Mouse (Mus musculus) forebrain, postnatal 0 days (tissue): ENCODE results near the gene Cdadc1. TPM values are rescaled to one million over a fixed set of nuclear protein-coding genes. Genes with fewer than 3 reads are reported as not detected.
A peak's percentile ranks its signal among the peaks of the same experiment; 100 is the strongest.

ENCODE experiments used
- ATAC-seq: fragments of 200-750 bp; cut with Nextera tagmentation; 2 replicates; pipeline ENCODE4 v1.8.0; 2017; ENCODE audit warnings: mild to moderate bottlenecking, moderate library complexity
- DNase-seq: peaks from one replicate; pipeline ENCODE4 v3.0.0-alpha.2; 2015
- H3K27ac ChIP-seq: fragments of 300-500 bp; sonication (generic); 2 replicates; pipeline ENCODE4 v1.5.1; 2014; ENCODE audit warnings: low read depth, mild to moderate bottlenecking, antibody characterized with exemption, low read length, moderate library complexity, mixed read lengths
- H3K27me3 ChIP-seq: fragments of 300-500 bp; sonication (generic); 2 replicates; pipeline ENCODE4 v1.6.1; 2014; ENCODE audit warnings: mild to moderate bottlenecking, low read length, mixed read lengths; ENCODE audit not compliant: insufficient read depth
- H3K36me3 ChIP-seq: fragments of 300-500 bp; sonication (generic); 2 replicates; pipeline ENCODE4 v1.6.1; 2014; ENCODE audit warnings: mild to moderate bottlenecking, moderate library complexity; ENCODE audit not compliant: insufficient read depth
- H3K4me1 ChIP-seq: fragments of 300-500 bp; sonication (generic); 2 replicates; pipeline ENCODE4 v1.6.1; 2014; ENCODE audit warnings: antibody characterized with exemption; ENCODE audit not compliant: insufficient read depth
- H3K4me2 ChIP-seq: fragments of 300-500 bp; sonication (generic); 2 replicates; pipeline ENCODE4 v1.6.1; 2014; ENCODE audit warnings: low read depth, mild to moderate bottlenecking, moderate library complexity
- H3K4me3 ChIP-seq: fragments of 300-500 bp; sonication (generic); 2 replicates; pipeline ENCODE4 v1.5.1; 2014; ENCODE audit warnings: low read depth, low read length, mixed read lengths
- H3K9ac ChIP-seq: fragments of 300-500 bp; sonication (generic); 2 replicates; pipeline ENCODE4 v1.6.1; 2014; ENCODE audit warnings: mild to moderate bottlenecking
- H3K9me3 ChIP-seq: fragments of 300-500 bp; sonication (generic); 2 replicates; pipeline ENCODE4 v1.6.1; 2016; ENCODE audit warnings: low read length
- CTCF ChIP-seq: sonication (generic); IDR thresholded peaks from 2 replicates; pipeline ENCODE4 v1.5.1; 2016; ENCODE audit warnings: antibody characterized with exemption, control low read depth, low read depth
- WGBS: fragments of 180-500 bp; shearing (Covaris S2); extraction: QIAGEN DNeasy Blood & Tissue Kit; methylation state at CpG from one replicate; pipeline ENCODE4 v1.1.7; 2014; 5-methylcytosine and 5-hydroxymethylcytosine counted together
- polyA plus RNA-seq: library from polyadenylated mRNA; unstranded; fragments of >200 nt; fragmentation: Nextera tagmentation; extraction: Ambion mirVana; gene quantifications from 2 replicates; pipeline ENCODE4 v1.2.1, GENCODE M21; 2015
- total RNA-seq: library from RNA; depleted of rRNA; stranded (reverse); fragments of >200 nt; gene quantifications from 2 replicates; pipeline ENCODE4 v1.2.3, GENCODE M21; 2014

Cdadc1 gene
- total and polyA plus RNA-seq, 2 experiments from 2014 or later: 5.1 to 34.6 TPM

DNA sequence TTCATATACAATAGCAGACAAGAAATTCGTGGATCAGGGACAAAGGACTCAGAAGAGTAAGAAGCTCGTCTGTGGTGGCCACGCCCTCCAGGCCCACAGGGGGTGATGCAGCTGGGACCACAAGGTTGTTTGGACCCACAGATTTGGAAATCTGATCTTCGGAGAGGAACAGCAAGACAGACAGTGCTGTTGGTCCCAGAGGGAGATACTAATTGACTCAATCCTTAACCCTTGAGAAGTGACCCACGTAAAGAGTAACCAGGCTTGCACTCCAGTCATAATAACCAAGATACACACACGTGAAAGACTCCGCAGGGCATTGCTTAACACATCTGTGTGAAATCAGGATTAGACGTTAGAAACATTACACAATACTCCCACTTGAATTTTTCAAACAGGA lies 5.9 kb downstream of the Cdadc1 start:
- no peak for ATAC-seq
- no peak for TF ChIP-seq CTCF

DNA sequence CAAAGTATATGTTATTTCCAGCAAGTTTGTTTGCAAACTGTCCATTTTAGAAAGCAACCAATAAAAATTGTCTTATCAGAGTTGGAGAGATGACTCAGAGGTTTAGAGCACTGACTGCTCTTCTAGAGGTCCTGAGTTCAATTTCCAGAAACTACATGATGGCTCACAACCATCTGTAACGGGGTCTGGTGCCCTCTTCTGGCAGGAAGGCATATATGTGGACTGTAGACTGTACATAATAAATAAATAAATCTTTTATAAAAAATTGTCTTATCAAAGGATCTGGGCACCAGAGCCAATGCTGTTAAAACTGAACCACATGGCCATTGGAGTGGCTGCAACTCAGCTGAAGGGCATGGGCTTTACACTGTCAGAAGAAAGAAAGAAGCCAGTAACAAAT lies 7.1 kb downstream of the Cdadc1 start:
- Histone ChIP-seq H3K4me1 (no peaks in the 10 kb centered on the region), H3K9ac (no peak overlapping the region), H3K4me3 (no peak overlapping the region), H3K27me3 (no peaks in the 10 kb centered on the region), H3K36me3 (peaks cover 47% of the 10 kb centered on the region), H3K27ac (no peak overlapping the region), H3K4me2 (no peak overlapping the region), H3K9me3 (no peaks in the 10 kb centered on the region)
- DNase-seq (no peak), ATAC-seq (no peak)
- TF ChIP-seq CTCF: no peak
- WGBS: 82% methylated on average over 1 of the region's 1 CpGs

More for the DNA sequence above, 5.9 kb downstream of the Cdadc1 start:
- no peaks in the 10 kb centered on the region for H3K27me3 ChIP-seq
- no peaks in the 10 kb centered on the region for H3K9me3 ChIP-seq
- H3K4me3 ChIP-seq: no peak overlapping the region
- no peak overlapping the region for H3K4me2 ChIP-seq
- H3K9ac ChIP-seq: no peak overlapping the region
- no peak for DNase-seq
- H3K4me1 ChIP-seq: peaks cover 4% of the 10 kb centered on the region
- 79% methylated on average over 8 of the region's 8 CpGs for WGBS
- H3K27ac ChIP-seq: no peak overlapping the region
- peaks cover 35% of the 10 kb centered on the region for H3K36me3 ChIP-seq

DNA sequence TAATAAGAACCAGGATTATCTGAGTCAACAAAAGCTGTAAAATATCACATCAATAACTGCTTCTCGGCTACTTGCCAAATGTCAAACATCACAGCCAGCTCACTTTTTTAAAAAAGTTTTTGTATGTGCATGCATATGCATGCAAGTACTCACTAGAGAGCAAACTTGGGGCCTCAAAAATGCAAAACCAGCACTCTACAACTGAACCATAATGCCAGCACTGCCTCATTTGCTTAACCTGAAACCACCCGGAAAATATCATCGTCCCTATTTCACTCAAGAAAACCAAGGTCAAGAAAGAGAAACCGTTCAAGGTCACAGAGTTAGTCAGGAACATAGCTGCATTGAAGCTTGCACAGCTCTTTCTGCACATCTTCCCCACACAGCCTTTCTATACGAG lies 21.4 kb downstream of the Cdadc1 start:
- no peak for TF ChIP-seq CTCF
- no peak overlapping the region for H3K4me3 ChIP-seq

DNA sequence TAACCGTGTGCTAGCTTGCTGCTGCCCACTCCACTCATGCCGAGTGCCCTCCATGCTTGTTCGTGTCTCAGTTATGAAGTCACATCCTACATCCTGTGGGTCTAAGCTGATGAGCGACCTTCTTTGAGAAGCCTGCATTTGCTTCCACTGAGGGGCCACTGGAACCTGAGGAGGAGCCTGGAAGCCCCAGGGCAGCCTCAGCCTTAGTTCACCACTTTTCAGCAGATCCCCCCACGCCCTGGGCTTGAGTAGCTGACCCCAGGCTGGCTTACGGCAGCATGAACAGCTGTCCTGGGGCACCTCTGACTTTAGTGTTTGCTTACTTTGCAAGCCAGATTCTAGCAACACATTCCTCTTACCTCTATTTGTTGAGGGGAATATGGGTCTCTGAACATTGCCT lies 31.0 kb downstream of the Cdadc1 start:
- Histone ChIP-seq H3K4me2 (no peak overlapping the region), H3K36me3 (peaks cover 42% of the 10 kb centered on the region), H3K9ac (no peak overlapping the region), H3K4me3 (no peak overlapping the region), H3K4me1 (no peaks in the 10 kb centered on the region), H3K27me3 (no peaks in the 10 kb centered on the region), H3K27ac (no peak overlapping the region), H3K9me3 (no peaks in the 10 kb centered on the region)
- TF ChIP-seq CTCF: no peak
- WGBS: 92% methylated on average over 6 of the region's 6 CpGs
- ATAC-seq: no peak
- no peak for DNase-seq

More for the DNA sequence above, 21.4 kb downstream of the Cdadc1 start:
- no peak overlapping the region for H3K9ac ChIP-seq
- DNase-seq (no peak), ATAC-seq (no peak)
- H3K4me1 ChIP-seq: no peaks in the 10 kb centered on the region
- 91% methylated on average over 5 of the region's 5 CpGs for WGBS
- H3K4me2 ChIP-seq: no peak overlapping the region
- no peaks in the 10 kb centered on the region for H3K27me3 ChIP-seq
- H3K9me3 ChIP-seq: no peaks in the 10 kb centered on the region
- H3K36me3 ChIP-seq: peaks cover 44% of the 10 kb centered on the region
- no peak overlapping the region for H3K27ac ChIP-seq

DNA sequence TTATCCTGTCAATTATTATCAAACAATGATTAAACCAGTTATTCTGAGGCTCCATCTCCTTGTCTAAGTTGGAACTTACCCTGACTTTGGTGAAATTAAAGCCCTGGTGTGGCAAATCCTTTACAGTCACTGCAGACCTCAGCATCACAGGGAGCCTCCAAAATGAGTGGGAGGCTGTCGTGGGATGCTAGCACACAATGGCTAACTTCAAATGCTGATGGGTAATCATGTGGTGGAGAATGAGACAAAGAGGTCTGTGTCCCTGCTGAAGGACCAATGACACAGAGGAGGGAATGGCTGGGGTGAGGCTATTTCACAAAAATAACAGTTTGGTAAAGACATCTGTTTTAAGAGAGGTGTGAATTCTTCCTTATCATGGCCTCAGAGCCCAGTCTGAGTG lies 39.9 kb downstream of the Cdadc1 start:
- Histone ChIP-seq H3K27ac (no peak overlapping the region), H3K9me3 (no peaks in the 10 kb centered on the region), H3K27me3 (no peaks in the 10 kb centered on the region), H3K36me3 (no peaks in the 10 kb centered on the region), H3K4me3 (no peak overlapping the region), H3K4me1 (no peaks in the 10 kb centered on the region), H3K4me2 (no peak overlapping the region), H3K9ac (no peak overlapping the region)
- no peak for DNase-seq
- no peak for TF ChIP-seq CTCF
- 51% methylated on average over 1 of the region's 1 CpGs for WGBS
- ATAC-seq: no peak

DNA sequence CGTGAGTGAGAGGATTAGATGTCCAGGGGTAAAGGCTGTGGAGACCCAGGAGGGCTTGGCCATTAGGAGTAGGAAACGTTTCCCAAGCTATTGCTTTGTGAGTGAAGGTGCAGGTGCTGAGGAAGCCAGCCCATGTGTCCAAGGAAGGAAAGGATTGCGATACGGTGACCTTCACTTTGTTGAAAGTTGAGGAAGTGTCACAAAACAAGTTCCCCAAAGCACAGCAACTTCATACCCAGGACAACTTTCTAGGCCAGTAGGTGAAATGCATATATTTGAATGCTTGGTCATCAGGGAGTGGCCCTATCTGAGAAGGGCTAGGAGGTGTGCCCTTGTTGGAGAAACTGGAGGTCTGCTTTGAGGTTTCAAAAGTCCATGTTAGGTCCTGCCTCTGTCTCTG lies 40.7 kb downstream of the Cdadc1 start:
- no peaks in the 10 kb centered on the region for H3K36me3 ChIP-seq
- no peak for DNase-seq
- no peak overlapping the region for H3K9ac ChIP-seq
- H3K4me1 ChIP-seq: no peaks in the 10 kb centered on the region
- H3K4me2 ChIP-seq: no peak overlapping the region
- H3K9me3 ChIP-seq: no peaks in the 10 kb centered on the region
- H3K27ac ChIP-seq: no peak overlapping the region
- no peak overlapping the region for H3K4me3 ChIP-seq
- no peak for ATAC-seq
- TF ChIP-seq CTCF: no peak
- 74% methylated on average over 4 of the region's 4 CpGs for WGBS
- no peaks in the 10 kb centered on the region for H3K27me3 ChIP-seq

DNA sequence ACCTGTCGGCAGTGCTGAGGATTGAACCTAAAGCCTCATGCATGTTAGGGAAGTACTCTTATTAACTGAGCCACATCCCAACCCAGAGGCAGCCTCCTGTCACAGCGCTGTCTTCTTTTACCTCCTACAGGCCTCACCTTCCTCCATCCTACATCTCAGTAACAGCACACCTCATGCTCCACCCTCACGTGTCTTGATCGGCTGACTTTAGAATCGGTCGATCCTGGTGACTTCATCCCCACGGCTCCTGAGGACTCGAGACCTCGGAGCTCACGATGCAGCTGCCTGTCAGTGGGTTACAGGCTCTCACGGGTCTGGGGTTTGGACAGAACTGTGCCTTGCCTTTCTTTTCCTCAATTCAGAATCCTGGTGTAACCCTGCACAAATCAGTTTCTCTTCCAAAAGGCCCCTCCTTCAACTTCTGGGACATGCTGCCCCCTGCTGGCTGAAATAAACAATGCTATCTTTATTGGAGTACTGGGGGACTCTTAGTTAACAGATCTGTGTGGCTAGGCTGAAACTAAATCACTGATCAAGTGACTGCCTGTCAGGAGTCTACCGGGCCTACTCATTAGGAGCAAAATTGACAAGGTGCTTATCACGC lies 41.7 kb downstream of the Cdadc1 start:
- no peak overlapping the region for H3K9ac ChIP-seq
- no peak overlapping the region for H3K27ac ChIP-seq
- H3K36me3 ChIP-seq: no peaks in the 10 kb centered on the region
- no peaks in the 10 kb centered on the region for H3K4me1 ChIP-seq
- 51% methylated on average over 13 of the region's 13 CpGs for WGBS
- DNase-seq (peak; percentile 85), ATAC-seq (peak; percentile 70)
- peak; percentile 82 for TF ChIP-seq CTCF
- H3K27me3 ChIP-seq: no peaks in the 10 kb centered on the region
- H3K4me3 ChIP-seq: no peak overlapping the region
- H3K4me2 ChIP-seq: no peak overlapping the region
- no peaks in the 10 kb centered on the region for H3K9me3 ChIP-seq

DNA sequence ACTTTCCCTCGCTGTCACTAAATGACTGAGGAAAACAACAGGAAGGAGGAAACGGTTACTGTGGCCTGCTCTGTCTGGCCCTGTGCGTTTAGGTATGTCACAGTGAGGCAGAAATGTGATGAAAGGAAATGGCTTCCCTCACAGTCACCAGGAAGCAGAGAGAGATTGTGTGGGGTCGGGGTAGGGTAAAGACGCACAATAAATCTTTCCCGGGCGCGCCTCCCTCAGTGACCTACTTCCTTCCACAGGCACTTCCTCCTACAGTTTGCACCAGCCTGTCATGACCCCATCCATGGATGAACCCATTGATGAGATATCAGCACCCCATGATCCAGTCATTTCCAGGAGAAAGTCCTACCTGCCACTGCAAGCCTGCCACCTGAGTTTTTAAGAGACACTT lies 42.7 kb downstream of the Cdadc1 start:
- no peaks in the 10 kb centered on the region for H3K9me3 ChIP-seq
- H3K4me3 ChIP-seq: no peak overlapping the region
- no peak for ATAC-seq
- H3K27me3 ChIP-seq: no peaks in the 10 kb centered on the region
- no peaks in the 10 kb centered on the region for H3K4me1 ChIP-seq
- H3K9ac ChIP-seq: no peak overlapping the region
- no peak overlapping the region for H3K4me2 ChIP-seq
- no peak overlapping the region for H3K27ac ChIP-seq
- WGBS: 90% methylated on average over 8 of the region's 8 CpGs
- H3K36me3 ChIP-seq: no peaks in the 10 kb centered on the region
- DNase-seq: no peak
- no peak for TF ChIP-seq CTCF
